Mouse (Mus musculus): ENCODE measurements around the gene Crk. TPM values are rescaled to one million over a fixed set of nuclear protein-coding genes. Genes with fewer than 3 reads are reported as not detected.
A peak's percentile ranks its signal among the peaks of the same experiment; 100 is the strongest.
"Not testable (repeated sequence)": the region's sequence is repeated elsewhere in the genome, so short reads cannot be mapped to it uniquely, and the experiment has no call there.

The Crk gene
- total RNA-seq, 4 experiments from 2014 or later: 111 to 128 (median 120) TPM

DNA sequence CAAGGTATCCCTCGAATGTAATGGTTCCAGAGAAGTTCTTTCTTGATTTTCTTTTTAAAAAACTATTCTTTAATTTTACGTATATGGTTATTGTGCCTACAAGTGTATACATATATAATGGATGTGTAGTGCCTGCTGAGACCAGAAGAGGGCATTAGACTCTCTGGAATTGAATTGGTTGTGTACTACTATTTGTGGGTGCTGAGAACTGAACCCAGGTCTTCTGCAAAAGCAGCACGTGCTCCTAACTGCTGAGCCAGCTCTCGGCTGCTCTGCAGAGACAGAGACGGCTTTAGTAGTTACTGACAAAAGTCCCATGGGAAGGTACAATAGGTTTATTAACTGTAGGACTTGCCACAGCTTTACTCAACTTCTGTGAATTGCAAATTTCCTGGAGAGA is 5.4 kb downstream of the Crk start:
- DNase-seq (ENCODE audit: low spot score in 2 of 2): no peak

DNA sequence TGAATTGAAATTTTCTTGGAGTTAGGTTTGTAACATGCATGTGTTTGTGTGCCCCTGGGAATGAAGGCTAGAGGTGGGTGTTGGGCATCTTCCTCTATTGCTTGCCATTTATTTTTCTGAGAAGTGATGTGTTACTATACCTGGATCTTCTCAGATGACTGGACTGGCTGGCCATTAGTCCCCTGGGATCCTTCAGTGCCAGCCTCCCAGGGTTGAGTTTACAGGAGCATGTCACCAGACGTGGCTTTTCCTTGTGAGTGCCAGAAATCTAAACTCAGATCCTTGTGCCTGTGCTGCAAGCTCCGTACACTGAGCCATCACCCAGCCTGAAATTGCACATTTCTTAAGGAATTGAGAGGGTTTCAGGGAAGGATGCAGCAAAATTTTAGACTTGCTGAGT is 5.9 kb downstream of the Crk start:
- no peak for DNase-seq (ENCODE audit: low spot score in 2 of 2)

DNA sequence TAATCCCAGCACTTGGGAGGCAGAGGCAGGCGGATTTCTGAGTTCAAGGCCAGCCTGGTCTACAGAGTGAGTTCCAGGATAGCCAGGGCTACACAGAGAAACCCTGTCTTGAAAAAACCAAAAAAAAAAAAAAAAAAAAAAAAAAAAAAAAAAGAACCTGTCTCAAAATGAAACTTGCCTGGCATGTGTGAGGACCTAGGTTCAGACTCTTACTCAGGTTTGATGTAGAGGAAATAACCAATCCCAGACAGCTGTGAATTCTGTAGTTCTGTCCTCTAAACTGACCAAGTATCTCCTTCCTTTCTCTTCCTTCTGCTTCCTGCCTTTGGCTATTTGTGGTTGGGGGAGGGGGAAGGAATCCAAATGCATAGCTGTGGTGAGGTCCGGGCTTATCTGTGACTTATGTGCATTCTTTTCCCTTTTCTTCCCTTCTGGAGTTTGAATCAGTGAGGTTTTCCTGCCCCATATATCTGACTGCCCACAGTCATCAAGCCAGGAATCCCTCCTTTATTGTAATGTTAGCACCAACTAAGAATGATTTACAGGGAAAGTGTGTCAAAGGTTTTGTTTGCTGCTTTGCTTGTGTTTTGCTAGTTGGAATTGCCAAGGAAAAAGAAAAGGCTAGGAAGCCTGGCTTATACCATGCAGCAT is 8.4 kb downstream of the Crk start:
- no peak for DNase-seq (ENCODE audit: low spot score in 2 of 2)

DNA sequence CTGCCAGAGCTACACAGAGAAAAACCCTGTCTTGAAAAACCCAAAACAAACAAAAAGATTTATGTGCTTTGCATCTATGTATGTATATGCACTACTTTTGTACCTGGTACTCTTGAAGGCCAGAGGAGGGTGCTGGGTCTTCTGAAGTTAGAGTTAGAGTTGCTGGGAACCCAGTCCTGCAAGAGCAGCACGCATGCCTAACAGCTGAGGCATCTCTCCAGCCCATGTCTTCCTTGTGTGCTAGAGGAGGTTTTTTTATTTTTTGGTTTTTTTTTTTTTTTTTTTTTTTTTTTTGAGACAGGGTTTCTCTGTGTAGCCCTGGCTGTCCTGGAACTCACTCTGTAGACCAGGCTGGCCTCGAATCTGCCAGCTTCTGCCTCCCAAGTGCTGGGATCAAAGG is 9.1 kb downstream of the Crk start:
- DNase-seq (ENCODE audit: low spot score in 2 of 2): no peak

DNA sequence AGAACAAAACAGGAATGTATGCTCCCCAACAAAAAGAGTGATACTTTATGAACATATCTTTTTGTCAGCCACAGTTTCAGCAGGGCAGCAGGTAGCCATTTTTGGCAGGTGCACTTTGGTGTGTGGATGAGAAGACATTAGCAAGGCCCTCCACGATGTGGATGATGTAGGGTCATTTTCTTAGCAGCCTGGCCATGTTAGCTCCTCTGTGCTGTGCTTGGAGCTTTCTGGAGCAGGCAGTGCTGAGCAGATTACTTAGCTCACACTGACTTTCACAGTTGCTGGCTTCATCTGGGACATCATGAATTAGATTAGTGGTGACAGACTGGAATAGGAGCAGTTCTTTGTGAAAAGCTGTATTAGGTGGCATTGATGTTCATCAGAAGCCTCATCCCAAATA is 10.9 kb downstream of the Crk start:
- no peak for DNase-seq (ENCODE audit: low spot score in 2 of 2)

DNA sequence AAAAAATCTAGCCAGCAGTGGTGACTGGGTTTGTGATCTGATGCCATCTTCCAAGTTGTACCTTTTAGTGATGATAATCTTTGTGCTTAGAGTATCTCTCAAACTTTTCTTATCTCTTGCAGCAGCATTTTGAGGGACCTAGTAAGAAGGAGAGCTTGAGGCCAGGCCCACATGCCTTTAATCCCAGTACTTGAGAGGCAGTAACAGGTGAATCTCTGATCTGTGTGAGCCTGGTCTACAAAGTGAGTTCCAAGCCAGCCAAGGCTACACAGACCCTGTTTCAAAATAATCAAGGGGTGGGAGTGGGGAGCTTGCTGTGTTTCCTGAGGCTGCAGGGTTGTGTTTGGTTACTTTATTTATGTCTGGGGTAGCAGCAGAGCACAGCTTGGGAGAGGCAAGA is 12.0 kb downstream of the Crk start:
- DNase-seq (ENCODE audit: low spot score in 2 of 2): no peak

DNA sequence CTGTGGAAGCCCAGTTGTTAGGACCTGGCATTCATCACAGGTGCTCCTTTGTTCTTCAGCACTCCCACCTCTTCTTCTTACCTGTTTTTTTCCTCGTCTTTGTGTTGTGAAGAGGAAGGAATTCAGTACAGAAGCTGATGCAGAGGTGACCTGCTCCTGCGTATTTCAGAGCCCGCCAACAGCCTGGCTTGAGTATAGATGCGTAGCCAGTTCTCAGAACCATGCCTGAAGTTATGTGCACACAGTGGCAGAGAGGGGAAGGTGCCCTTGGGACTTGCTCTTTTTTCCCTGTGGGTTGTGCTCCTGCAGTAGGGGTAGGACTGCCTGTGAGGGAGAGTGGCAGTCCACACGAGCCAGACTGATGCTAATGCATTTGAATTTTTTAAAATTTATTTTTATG is 14.5 kb downstream of the Crk start:
- DNase-seq (ENCODE audit: low spot score in 2 of 2): no peak

DNA sequence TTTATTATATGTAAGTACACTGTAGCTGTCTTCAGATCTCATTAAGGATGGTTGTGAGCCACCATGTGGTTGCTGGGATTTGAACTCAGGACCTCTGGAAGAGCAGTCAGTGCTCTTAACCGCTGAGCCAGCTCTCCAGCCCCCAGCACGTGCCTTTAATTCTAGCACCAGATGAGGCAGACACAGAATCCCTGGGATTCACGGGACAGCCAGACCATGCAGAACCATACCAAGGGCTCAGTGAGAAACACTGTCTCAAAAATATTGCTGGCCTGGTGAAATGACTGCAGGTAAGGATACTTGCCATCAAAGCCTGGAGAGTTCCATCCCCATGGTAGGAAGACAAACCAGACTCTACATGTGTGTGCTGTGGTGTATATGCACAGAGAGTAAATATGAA is 18.4 kb downstream of the Crk start:
- not testable (repeated sequence) for DNase-seq (ENCODE audit: low spot score in 2 of 2)

DNA sequence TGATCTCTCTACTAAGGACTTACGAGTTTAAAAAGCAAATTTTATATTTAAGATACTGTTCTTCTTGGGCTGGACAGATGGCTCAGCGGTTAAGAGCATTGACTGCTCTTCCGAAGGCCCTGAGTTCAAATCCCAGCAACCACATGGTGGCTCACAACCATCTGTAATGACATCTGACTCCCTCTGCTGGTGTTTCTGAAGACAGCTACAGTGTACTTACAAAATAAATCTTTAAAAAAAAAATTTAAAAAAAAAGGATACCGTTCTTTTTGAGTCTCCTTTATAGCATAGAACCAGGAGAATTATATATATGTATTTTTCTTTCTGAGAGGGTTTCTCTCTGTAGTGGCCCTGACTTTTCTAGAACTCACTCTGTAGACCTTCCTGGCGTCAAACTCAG is 21.5 kb downstream of the Crk start:
- DNase-seq (ENCODE audit: low spot score in 2 of 2): no peak

DNA sequence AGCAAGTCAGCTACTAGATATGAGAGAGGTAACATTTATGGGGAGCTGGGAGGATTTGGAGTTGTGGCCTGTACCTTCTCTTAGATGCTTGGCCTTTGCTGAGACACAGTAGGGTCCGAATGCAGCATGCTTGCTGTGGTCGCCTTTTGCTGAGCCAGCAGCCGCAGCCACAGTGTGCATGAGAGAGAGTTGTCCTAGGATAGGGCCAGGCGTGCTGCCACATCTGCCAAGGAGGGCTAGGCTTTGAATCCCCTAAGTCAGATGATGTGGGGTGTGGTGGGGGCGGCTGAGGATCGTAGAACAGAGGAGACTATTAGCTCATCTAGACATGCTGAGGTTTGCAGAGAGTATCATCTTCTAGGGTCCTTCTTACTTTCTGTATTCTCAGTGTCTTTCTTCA is 23.7 kb downstream of the Crk start:
- DNase-seq (ENCODE audit: low spot score in 2 of 2): no peak

DNA sequence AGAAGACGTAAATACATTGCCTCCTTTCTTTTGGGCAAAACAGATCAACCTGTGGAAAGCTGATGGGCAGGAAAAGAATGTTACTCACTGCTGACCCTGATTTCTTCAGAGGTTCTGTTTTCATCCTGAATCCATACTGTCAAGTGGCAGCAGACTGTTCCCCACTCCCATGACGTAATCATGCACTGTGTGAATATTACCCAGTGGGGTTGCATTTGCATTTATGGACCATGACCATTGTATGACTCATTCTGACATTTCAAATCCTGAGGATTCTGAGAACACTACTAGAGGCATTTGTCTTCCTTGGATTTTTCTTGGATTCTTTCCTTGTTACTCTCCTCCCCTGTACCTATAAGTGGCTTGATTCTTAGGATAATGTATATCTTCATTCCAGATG is 24.7 kb downstream of the Crk start:
- no peak for DNase-seq (ENCODE audit: low spot score in 2 of 2)

DNA sequence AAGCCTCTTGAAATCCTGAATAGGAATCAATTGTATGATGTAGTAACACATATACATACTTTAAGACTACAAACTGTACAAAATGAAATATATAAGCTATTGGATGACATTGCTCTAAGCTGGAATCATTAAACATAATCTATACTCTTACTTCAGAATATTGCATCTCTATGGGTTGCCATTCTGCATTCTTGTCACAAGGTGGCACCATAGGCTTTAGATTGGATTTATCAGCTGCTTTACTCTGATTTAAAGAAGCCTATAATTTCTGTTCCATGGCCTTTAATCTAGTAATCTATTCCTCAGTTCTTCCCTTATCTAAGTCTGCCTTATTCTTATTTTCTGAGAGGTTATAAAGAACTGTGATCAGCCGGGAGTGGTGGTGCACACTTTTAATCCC is 34.9 kb downstream of the Crk start:
- DNase-seq (ENCODE audit: low spot score in 2 of 2): no peak

DNA sequence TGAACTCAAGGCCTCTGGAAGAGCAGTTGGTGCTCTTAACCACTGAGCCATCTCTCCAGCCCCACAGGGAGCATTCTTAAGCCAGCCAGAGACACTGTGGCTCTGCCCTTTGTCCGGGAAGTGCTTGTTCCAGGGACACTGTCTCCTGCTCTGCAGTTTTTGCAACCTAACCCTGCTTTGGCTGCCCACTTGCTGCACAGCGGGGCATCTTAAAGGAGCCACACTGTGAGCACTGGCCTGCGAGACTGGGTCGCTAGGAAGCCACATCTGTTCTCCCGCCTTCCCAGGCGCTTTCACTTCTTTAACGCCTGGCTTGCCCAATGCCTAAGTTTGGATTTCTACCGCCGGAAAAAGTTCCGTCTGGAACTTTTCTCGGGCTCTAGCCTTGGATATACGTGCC is 36.5 kb downstream of the Crk start:
- DNase-seq (ENCODE audit: low spot score in 2 of 2): no peak

DNA sequence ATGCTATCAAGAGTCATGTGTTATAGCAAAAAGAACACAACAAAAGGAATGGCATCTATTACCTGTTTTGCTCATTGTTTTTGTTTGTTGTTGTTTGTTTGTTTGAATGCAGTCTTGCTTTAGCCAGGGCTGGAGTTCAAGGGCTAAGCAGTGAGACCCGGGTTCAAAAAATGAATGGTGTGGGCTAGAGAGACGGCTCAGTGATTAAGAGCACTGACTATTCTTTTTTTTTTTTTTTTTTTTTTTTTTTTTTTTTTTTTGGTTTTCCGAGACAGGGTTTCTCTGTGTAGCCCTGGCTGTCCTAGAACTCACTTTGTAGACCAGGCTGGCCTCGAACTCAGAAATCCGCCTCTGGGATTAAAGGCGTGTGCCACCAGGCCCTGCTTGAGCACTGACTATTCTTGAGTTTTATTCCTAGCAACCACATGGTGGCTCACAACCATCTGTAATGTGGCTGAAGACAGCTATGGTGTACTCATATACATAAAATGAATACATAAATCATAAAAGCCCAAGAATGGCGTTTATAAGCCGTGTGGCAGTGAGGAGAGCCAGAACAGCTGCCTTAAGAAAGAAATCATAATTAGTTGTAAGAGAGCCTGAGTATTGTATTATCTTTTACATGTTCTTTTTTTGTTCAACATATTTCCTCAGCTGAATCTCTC is 37.7 kb downstream of the Crk start:
- DNase-seq (ENCODE audit: low spot score in 2 of 2): no peak

DNA sequence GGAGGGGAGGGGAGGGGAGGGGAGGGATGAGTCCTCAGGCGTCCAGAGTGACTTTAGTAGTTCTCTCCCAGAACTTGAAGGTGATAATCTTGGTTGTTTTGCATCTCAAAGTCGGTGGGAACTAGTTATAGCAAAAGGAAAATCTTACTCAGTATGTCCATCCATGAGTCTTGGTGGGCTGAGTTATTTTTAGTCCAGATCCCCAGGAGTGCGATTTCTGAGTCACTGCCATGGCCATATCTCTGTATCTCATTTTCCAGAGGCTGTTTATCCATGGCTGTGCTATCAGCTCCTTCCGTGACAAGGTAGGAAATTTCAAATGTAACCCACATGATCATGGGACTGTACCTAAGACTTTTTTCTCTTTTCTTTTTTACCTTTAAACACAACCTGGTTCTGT is 43.3 kb downstream of the Crk start:
- DNase-seq (ENCODE audit: low spot score in 2 of 2): no peak

DNA sequence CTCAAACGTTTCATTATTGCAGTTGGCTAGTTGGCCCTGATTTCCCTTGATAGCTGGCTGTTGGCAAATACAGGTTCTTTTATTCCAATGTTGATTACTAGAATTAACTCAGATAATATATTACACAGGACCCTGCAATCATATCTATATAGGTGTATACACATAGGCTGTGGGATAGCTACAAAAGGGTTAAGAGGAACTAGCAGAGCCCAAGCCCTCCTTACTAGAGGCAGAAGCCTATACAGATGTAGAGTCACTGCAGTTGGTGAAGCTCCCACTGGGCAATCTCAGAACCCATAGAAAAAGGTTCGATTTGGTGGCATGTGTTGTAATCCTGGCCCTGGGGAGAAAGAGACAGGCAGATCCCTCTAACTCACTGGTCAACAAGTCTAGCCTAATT is 48.1 kb downstream of the Crk start:
- no peak for DNase-seq (ENCODE audit: low spot score in 2 of 2)

DNA sequence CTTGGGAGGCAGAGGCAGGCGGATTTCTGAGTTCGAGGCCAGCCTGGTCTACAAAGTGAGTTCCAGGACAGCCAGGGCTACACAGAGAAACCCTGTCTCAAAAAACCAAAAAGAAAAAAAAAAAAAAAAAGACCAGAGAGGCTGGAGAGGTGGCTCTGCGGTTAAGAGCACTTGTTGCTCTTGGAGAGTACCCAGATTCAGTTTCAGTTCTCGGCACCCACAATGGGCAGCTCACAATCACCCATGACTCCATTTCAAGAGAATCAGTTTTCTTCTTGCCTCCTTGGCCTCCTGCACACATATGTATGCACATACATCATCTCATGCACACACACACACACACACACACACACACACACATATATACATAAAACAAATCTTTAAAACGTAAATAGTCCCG is 48.6 kb downstream of the Crk start:
- DNase-seq (ENCODE audit: low spot score in 2 of 2): not testable (repeated sequence)

DNA sequence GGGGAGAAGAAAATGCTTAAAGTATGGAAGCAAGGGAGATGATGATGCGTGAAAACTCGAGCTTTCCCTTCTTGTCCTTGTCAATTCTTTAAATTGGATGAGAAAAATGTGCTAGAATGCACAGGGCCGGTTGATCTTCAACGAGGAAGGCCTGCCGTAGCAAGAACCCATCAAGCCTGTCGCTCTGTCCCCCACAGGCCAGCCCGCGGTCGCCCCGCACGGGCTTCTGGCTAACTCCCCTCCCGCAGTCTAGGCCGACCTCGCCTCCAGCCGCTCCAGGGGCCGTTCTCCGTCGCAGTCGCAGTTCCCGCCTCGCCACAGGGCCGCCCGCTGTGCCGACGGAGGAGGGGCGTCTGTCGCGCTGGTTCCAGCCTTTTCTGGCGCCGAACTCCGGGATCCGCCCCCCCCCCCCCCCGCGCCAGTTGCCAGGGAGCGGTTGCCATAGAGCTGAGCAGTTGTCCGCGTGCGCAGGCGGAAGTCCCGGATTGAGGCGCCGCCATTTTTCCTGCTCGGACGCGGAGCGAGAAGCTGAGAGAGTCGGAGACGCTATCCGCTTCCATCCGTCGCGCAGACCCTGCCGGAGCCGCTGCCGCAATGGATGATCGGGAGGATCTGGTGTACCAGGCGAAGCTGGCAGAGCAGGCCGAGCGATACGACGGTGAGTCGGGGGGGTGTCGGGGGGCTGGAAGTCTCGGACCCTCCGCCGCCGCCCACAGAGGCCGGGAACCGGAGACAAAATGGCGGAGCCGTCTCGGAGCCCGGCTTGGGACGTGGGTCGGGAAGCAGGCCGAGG is 53.6 kb downstream of the Crk start, which contains the start of gene Ywhae:
TSS of gene Ywhae (plus strand) at position 436 of the 793 bp plus-strand sequence.
- DNase-seq (ENCODE audit: low spot score in 2 of 2): peak; percentile 88 to 90

DNA sequence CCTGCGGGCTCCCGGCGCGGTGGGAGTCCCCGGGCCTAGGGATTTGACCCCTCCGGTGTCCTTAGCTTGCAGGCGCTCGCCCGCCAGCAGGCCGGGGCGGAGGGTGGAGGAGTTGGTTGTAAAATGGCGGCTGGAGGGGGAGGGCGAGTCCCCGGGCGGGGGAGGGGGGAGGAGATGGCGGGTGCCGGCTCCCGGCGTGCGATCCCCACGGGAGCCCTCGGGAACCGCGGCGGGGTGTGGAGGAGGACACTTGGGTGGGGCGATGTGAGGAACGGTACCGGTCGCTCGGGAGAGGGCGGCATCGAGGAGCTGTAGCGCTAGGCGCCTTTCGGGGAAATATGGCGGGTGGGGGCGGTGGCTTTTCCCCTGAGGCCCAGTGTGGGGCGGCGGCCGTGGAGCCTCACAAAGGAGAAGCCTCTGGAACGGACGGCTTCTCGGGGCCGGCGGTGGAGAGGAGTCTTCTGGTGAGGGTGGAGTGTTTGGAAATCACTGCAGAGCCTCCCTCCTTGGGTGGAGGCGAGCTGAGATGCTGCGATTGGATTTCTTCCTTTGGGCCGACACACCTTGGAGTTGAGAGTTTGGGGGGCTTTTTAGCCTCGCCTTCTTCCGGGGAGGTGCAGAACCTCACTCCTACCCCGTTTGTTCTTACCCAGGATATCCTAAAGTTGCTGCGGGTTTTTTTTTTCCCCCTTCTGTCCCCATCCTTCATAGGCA is 54.3 kb downstream of the Crk start:
- peak; percentile 46 to 58 for DNase-seq (ENCODE audit: low spot score in 2 of 2)

DNA sequence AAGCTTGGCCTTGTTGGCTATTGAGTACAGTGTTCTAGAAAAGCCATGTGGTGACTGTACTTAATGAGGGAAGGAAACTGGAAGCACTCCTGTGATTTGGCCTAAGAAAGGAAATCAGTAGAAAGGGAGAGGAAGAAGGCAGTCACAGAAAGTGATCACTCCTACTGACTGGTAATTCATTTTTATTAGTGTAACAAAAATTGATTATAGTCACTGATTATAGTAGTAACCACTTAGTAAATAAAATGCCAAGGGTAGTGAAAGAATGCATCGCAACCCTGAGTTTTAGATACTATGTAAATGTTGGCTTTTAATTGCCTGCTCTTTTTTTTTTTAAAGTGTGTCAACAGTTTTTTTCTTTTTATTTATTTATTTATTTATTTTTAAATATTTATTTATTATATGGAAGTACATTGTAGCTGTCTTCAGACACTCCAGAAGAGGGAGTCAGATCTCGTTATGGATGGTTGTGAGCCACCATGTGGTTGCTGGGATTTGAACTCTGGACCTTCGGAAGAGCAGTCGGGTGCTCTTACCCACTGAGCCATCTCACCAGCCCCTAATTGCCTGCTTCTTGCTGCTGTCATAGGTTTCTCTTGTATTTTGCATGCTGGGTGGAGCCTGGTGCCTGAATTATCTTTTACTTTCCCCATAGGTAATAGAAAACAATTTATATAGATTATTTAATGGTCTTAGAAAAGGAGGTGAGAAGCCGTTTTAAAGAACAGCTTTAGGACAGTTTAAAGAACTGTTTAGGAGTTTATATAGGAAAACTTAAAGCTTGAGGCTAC is 56.6 kb downstream of the Crk start:
- DNase-seq (ENCODE audit: low spot score in 2 of 2): no peak

DNA sequence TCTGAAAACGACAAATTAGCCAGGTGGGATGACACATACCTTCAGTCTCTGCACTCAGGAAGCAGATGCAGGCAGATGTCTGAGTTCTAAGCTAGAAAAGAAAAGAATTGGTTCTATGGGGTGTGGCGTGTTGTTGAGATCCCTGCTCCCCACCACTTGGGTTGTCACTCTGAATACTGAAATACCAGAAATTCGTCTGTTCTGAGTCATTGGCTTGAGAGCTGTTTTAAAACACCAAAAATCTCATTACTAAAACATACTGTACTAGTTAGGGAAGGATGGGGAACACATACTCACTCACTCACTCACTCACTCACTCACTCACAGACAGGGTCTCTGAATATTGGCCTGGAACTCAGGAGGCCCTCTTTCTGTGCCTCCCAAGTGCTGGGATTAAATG is 57.9 kb downstream of the Crk start:
- no peak for DNase-seq (ENCODE audit: low spot score in 2 of 2)

Data from layer of hippocampus, adult 8-10 months (tissue).